8 mouse cellular contexts compared by ENCODE assay signal in genomic region chr5:119712679-119713246, GRCm38 (mm10). TPM values are rescaled to one million over a fixed set of nuclear protein-coding genes. Genes with fewer than 3 reads are reported as not detected.
A peak's percentile ranks its signal among the peaks of the same experiment; 100 is the strongest.
DNase-seq lines count a peak whose midpoint lies in the region; TF ChIP-seq lines count a peak whose summit lies in the region.

No protein-coding gene starts in this region.

- no peak overlapping the region for H3K27ac ChIP-seq in gastrocnemius, adult 2 months

- intact Hi-C loops in gastrocnemius, adult 2 months (cut with DNase I), result loop anchor here (5.0 kb wide), 1 partner anchor 940 kb away; no protein-coding TSS in a partner anchor
- intact Hi-C loops in left cerebral cortex, postnatal 14 days (cut with DNase I), result loop anchor here (5.0 kb wide), 1 partner anchor 930 kb away; no protein-coding TSS in a partner anchor

- peak overlapping the region; percentile 42 for H3K4me3 ChIP-seq in gastrocnemius, adult 2 months

- DNase-seq in T-cell, adult 2 months (ENCODE audit: low spot score), result peak; percentile 36
- peak; percentile 89 to 91 for DNase-seq in cerebellum, postnatal 10 days
- peak; percentile 84 for DNase-seq in gastrocnemius, adult 2 months
- DNase-seq in induced T-regulatory cell, adult 2 months (ENCODE audit: low read depth), result peak; percentile 39
- DNase-seq in left cerebral cortex, postnatal 14 days (ENCODE audit: low spot score in 2 of 2), result peak; percentile 57 to 83
- DNase-seq in mesoderm, embryonic 11.5 days (ENCODE audit: low read depth, low spot score), result peak; percentile 86
- peak; percentile 86 for DNase-seq in right cerebral cortex, postnatal 4 days
- peak; percentile 73 to 85 for DNase-seq in urinary bladder, postnatal 4 days (ENCODE audit: low spot score in 2 of 2)

- peak; percentile 100; the same call in 1 of the 2 replicates for TF ChIP-seq CTCF in gastrocnemius, adult 2 months (IDR thresholded peaks at IDR 0.05)

RNA-seq across cellular contexts. Expression of gene Tbx3, which starts 42.3 kb away (rescaled TPM):
- 1 to 10 TPM; 3.9 to 7.7 TPM for total RNA-seq in gastrocnemius, adult 2 months (2021)
- total RNA-seq in left cerebral cortex, postnatal 14 days (2021), result 1 to 10 TPM; 3.6 to 5.0 TPM

Comparison
In these comparisons a context has a peak if more than half of its experiments do, and no peak if none do; other contexts are left out.
1. DNase-seq: peak in every context shown above with its lines; median percentile 90 in cerebellum, postnatal 10 days; 86 in mesoderm, embryonic 11.5 days; 86 in right cerebral cortex, postnatal 4 days; 84 in gastrocnemius, adult 2 months; 79 in urinary bladder, postnatal 4 days; 70 in left cerebral cortex, postnatal 14 days; 39 in induced T-regulatory cell, adult 2 months; 36 in T-cell, adult 2 months.